ENCODE assay signal across 24 mouse cellular contexts in the genomic region with DNA sequence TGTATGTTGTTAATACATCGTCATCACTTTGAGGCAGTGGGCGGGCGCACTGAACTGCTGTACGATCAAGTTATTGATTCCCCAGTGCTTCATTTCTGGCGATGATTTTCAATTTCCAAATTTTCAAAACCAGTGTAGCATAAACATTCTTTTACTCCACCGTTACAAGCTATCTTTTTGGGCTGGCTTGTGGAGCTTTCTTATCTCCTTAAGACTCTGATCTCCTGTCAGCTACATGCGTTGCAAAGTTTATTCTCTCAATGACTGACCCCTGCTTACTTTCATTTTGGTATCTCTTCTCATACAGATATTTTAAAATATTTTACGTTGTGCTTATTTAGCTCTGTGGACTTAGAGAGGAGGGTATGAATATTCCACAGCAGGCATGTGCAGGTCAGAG.
"Had no signal": no experiment of that assay in that cellular context is flagged by ENCODE, and none has a peak within 500 bp of the region (broad histone marks: within the 10 kb centered on the region; RNA-seq: fewer than 3 reads in every experiment).

No protein-coding gene starts in this region.

- H3K27me3 ChIP-seq: heart, embryonic 12.5 days; hindbrain, embryonic 12.5 days; hindbrain, embryonic 15.5 days; limb, embryonic 13.5 days; limb, embryonic 15.5 days; liver, embryonic 13.5 days had no signal

- H3K9ac ChIP-seq: heart, embryonic 12.5 days; hindbrain, embryonic 12.5 days; hindbrain, embryonic 15.5 days; limb, embryonic 13.5 days; limb, embryonic 15.5 days; liver, embryonic 13.5 days had no signal

- H3K9me3 ChIP-seq: heart, embryonic 10.5 days; heart, embryonic 12.5 days; hindbrain, embryonic 12.5 days; hindbrain, embryonic 15.5 days; limb, embryonic 13.5 days; limb, embryonic 15.5 days; liver, embryonic 13.5 days had no signal

- ATAC-seq: hindbrain, postnatal 0 days; intestine, embryonic 16.5 days had no signal

- H3K4me3 ChIP-seq: gastrocnemius, adult 2 months; heart, embryonic 10.5 days; heart, embryonic 12.5 days; hindbrain, embryonic 10.5 days; hindbrain, embryonic 12.5 days; hindbrain, embryonic 15.5 days; limb, embryonic 13.5 days; limb, embryonic 15.5 days; liver, embryonic 13.5 days had no signal

- DNase-seq: gastrocnemius, adult 2 months; gastrocnemius, postnatal 10 days; gastrocnemius, postnatal 25 days; heart, adult 18-20 months; heart, postnatal 10 days; heart, postnatal 4 days; kidney, adult 11 months; kidney, adult 2 months; kidney, postnatal 10 days; kidney, postnatal 25 days; kidney, postnatal 4 days; layer of hippocampus, adult 9-11 months; layer of hippocampus, postnatal 36 days; left cerebral cortex, postnatal 4 days; liver, embryonic 13.5 days had no signal

- H3K36me3 ChIP-seq: heart, embryonic 10.5 days; heart, embryonic 12.5 days; hindbrain, embryonic 10.5 days; hindbrain, embryonic 12.5 days; hindbrain, embryonic 15.5 days; limb, embryonic 13.5 days; limb, embryonic 15.5 days; liver, embryonic 13.5 days had no signal

- H3K4me2 ChIP-seq: heart, embryonic 12.5 days; hindbrain, embryonic 12.5 days; hindbrain, embryonic 15.5 days; limb, embryonic 13.5 days; limb, embryonic 15.5 days; liver, embryonic 13.5 days had no signal

- H3K4me1 ChIP-seq: heart, embryonic 10.5 days; heart, embryonic 12.5 days; hindbrain, embryonic 10.5 days; hindbrain, embryonic 12.5 days; hindbrain, embryonic 15.5 days; limb, embryonic 13.5 days; limb, embryonic 15.5 days had no signal

- H3K27ac ChIP-seq: gastrocnemius, adult 2 months; heart, embryonic 10.5 days; hindbrain, embryonic 10.5 days; hindbrain, embryonic 12.5 days; hindbrain, embryonic 15.5 days; hindbrain, postnatal 0 days; limb, embryonic 13.5 days; limb, embryonic 15.5 days; liver, embryonic 13.5 days had no signal
